Mouse (Mus musculus): ENCODE data around the gene Dnm3. TPM values are rescaled to one million over a fixed set of nuclear protein-coding genes. Genes with fewer than 3 reads are reported as not detected.

The Dnm3 gene
- polyA plus RNA-seq, 1 experiment from 2014 or later = 1.6 TPM

DNA sequence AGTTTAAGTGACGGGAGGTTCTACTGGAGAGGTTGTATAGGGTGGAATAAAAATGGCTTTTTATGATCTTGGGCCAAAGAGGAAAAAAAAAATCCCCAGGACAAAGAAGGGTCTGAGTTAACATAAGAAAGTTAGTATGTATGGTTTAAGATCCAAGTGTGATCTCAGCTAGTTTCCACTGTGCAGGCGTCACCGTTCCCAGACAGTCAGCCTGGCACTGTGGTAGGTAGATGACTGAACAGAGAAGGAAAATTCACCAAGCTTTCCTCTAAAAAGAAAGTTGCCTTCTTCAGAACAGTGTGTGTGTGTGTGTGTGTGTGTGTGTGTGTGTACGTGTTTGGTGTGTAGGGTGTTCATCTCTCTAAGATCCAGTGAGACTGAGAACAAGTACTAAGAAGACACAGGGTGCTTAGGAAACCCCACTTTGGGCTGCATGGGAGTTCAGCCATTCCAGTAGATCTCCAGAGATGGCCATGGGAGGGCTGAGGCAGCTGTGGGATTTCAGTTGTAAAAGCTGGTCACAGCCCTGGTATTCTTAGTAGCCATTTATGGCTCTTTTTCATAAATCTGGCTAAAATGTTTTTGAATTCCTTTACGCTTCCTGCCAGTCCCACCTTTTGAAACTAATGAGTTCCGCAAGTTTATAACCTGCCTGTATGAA is 441.9 kb downstream of the Dnm3 start:
- WGBS = 82% methylated on average over 6 of the region's 6 CpGs
- peaks cover 18 to 25% of the 10 kb centered on the region in 2 experiments for H3K4me1 ChIP-seq (ENCODE audit: control insufficient read depth in 2 of 2, insufficient read depth in 2 of 2, low read length in 2 of 2)
- H3K9me3 ChIP-seq (ENCODE audit: control insufficient read depth, low read length) = no peaks in the 10 kb centered on the region
- peak overlapping the region; percentile 69 to 84 for H3K27ac ChIP-seq (replicated peaks in 1 of 2; ENCODE audit: control insufficient read depth in 1 of 2, insufficient read depth in 1 of 2, low read depth in 2 of 2, low read length in 2 of 2)
- H3K4me3 ChIP-seq (ENCODE audit: control insufficient read depth in 1 of 2, insufficient read depth in 1 of 2, low read depth in 1 of 2, low read length in 2 of 2) = no peak overlapping the region
- no peaks in the 10 kb centered on the region for H3K36me3 ChIP-seq (ENCODE audit: control insufficient read depth, insufficient read depth, low read length)
- no peak overlapping the region for H3K9ac ChIP-seq (ENCODE audit: low read length)
- no peaks in the 10 kb centered on the region for H3K27me3 ChIP-seq (ENCODE audit: control insufficient read depth, insufficient read depth, low read length)
- H3K4me2 ChIP-seq (ENCODE audit: low read length) = no peak overlapping the region
- no peak for ATAC-seq (ENCODE audit: insufficient number of reproducible peaks, insufficient read depth, low FRiP score, low read depth)

DNA sequence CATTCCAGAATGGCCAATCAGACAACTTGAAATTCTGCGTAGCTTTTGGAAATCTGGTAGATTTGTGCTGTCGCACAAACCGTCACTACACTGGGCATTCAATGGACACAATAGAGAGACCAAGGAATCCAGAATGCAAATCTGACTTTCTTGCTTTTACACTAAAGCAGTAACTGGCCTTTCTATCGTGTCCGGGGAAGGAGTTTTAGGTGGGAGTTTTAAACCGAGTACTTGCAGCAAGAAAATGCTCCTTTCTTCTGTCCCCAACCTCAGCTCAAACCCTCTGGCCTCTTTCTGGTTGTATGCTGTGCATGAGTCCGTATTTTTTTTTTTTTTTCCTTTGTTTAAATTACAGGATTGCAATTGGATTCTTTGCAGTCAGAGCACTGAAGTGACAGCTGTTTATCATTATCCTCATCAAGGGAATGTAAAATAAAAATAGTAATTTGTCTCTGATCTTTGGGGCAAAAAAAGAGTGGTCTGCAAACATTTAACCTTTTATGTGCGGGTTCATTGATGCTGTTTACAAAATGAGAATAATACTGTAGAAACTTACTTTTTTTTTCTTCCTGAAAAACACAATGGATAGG is 454.1 kb downstream of the Dnm3 start:
- Histone ChIP-seq H3K4me1 (ENCODE audit: control insufficient read depth in 2 of 2, insufficient read depth in 2 of 2, low read length in 2 of 2) (peaks cover 0 to 4% of the 10 kb centered on the region in 2 experiments; a peak in 1 of 4 replicates), H3K27me3 (ENCODE audit: control insufficient read depth, insufficient read depth, low read length) (no peaks in the 10 kb centered on the region), H3K27ac (replicated peaks in 1 of 2; ENCODE audit: control insufficient read depth in 1 of 2, insufficient read depth in 1 of 2, low read depth in 2 of 2, low read length in 2 of 2) (no peak overlapping the region), H3K36me3 (ENCODE audit: control insufficient read depth, insufficient read depth, low read length) (no peaks in the 10 kb centered on the region), H3K4me3 (ENCODE audit: control insufficient read depth in 1 of 2, insufficient read depth in 1 of 2, low read depth in 1 of 2, low read length in 2 of 2) (no peak overlapping the region), H3K4me2 (ENCODE audit: low read length) (no peak overlapping the region), H3K9ac (ENCODE audit: low read length) (no peak overlapping the region), H3K9me3 (ENCODE audit: control insufficient read depth, low read length) (no peaks in the 10 kb centered on the region)
- ATAC-seq (ENCODE audit: insufficient number of reproducible peaks, insufficient read depth, low FRiP score, low read depth) = no peak
- WGBS = 74% methylated on average over 8 of the region's 8 CpGs

DNA sequence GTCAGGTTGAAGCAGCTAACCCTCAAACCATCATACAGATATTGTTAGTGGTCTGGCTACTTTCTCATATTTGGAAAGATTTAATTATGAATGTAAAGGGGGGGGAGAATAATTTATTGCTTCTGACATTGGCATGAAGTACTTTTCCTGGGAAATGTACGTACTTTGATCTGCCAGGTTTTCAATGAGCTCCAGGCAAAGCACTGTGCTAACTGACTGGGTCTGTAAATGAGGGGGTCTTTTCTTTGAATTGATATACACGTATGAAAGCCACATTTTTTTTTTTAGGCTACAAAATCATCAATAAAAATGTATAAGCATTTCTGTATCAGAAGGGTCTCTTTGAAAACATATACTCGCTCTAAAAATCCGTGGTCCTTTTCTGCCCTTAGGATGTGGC is 457.1 kb downstream of the Dnm3 start:
- H3K9me3 ChIP-seq (ENCODE audit: control insufficient read depth, low read length) = no peaks in the 10 kb centered on the region
- H3K36me3 ChIP-seq (ENCODE audit: control insufficient read depth, insufficient read depth, low read length) = no peaks in the 10 kb centered on the region
- H3K27ac ChIP-seq (replicated peaks in 1 of 2; ENCODE audit: control insufficient read depth in 1 of 2, insufficient read depth in 1 of 2, low read depth in 2 of 2, low read length in 2 of 2) = no peak overlapping the region
- H3K27me3 ChIP-seq (ENCODE audit: control insufficient read depth, insufficient read depth, low read length) = no peaks in the 10 kb centered on the region
- no peak for ATAC-seq (ENCODE audit: insufficient number of reproducible peaks, insufficient read depth, low FRiP score, low read depth)
- H3K9ac ChIP-seq (ENCODE audit: low read length) = no peak overlapping the region
- H3K4me3 ChIP-seq (ENCODE audit: control insufficient read depth in 1 of 2, insufficient read depth in 1 of 2, low read depth in 1 of 2, low read length in 2 of 2) = no peak overlapping the region
- 79% methylated on average over 4 of the region's 4 CpGs for WGBS
- peaks cover 2 to 6% of the 10 kb centered on the region in 2 experiments; a peak in 3 of 4 replicates for H3K4me1 ChIP-seq (ENCODE audit: control insufficient read depth in 2 of 2, insufficient read depth in 2 of 2, low read length in 2 of 2)
- H3K4me2 ChIP-seq (ENCODE audit: low read length) = no peak overlapping the region

DNA sequence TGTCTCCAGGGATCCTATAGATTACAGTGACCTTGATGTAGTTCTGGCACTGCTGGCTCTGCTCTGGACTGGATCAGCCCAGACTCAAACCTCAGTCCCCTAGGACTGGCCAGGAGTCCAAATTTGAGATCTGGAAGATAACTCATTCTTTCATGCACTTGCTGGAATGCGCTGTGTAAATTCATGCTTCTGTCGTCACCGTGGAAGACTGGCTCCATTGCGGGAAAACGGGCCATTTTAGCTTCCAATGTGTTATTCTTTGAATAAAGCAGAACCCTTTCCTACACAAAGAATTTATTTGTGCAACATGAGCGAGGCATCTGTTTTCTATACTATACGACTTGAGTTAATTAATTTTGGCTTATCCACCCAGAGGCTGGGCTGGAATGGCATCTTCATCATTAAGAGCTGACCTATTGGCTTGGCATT is 457.5 kb downstream of the Dnm3 start:
- Histone ChIP-seq H3K4me2 (ENCODE audit: low read length) (no peak overlapping the region), H3K9ac (ENCODE audit: low read length) (no peak overlapping the region), H3K27me3 (ENCODE audit: control insufficient read depth, insufficient read depth, low read length) (no peaks in the 10 kb centered on the region), H3K36me3 (ENCODE audit: control insufficient read depth, insufficient read depth, low read length) (no peaks in the 10 kb centered on the region), H3K4me3 (ENCODE audit: control insufficient read depth in 1 of 2, insufficient read depth in 1 of 2, low read depth in 1 of 2, low read length in 2 of 2) (no peak overlapping the region), H3K9me3 (ENCODE audit: control insufficient read depth, low read length) (no peaks in the 10 kb centered on the region), H3K4me1 (ENCODE audit: control insufficient read depth in 2 of 2, insufficient read depth in 2 of 2, low read length in 2 of 2) (peaks cover 4 to 11% of the 10 kb centered on the region in 2 experiments; a peak in 3 of 4 replicates), H3K27ac (replicated peaks in 1 of 2; ENCODE audit: control insufficient read depth in 1 of 2, insufficient read depth in 1 of 2, low read depth in 2 of 2, low read length in 2 of 2) (0 out of 4 replicates have a peak overlapping the region, but pooled peaks of 1 of the 2 experiments have one; percentile 6)
- 72% methylated on average over 7 of the region's 7 CpGs for WGBS
- ATAC-seq (ENCODE audit: insufficient number of reproducible peaks, insufficient read depth, low FRiP score, low read depth) = no peak

DNA sequence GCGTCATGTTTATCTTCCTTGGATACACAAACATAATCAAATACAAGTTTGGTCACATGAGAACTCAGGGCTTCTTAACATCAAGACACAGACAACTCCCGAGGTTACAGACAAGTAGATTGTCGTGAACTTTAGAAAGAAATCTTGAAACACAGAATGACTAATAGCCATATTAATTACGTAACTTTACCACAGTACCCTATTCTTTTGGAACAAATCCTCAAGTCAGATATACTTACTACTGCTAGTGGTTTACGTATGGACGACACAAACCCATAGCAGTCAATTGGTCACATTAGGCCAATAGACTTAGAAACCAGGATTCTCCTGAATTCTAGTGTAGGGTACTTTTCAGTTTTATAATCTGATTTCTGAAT is 459.2 kb downstream of the Dnm3 start:
- H3K4me3 ChIP-seq (ENCODE audit: control insufficient read depth in 1 of 2, insufficient read depth in 1 of 2, low read depth in 1 of 2, low read length in 2 of 2) = no peak overlapping the region
- peaks cover 5 to 15% of the 10 kb centered on the region in 2 experiments; a peak in 3 of 4 replicates for H3K4me1 ChIP-seq (ENCODE audit: control insufficient read depth in 2 of 2, insufficient read depth in 2 of 2, low read length in 2 of 2)
- H3K36me3 ChIP-seq (ENCODE audit: control insufficient read depth, insufficient read depth, low read length) = no peaks in the 10 kb centered on the region
- no peak overlapping the region for H3K4me2 ChIP-seq (ENCODE audit: low read length)
- H3K27me3 ChIP-seq (ENCODE audit: control insufficient read depth, insufficient read depth, low read length) = no peaks in the 10 kb centered on the region
- 67% methylated on average over 6 of the region's 6 CpGs for WGBS
- no peaks in the 10 kb centered on the region for H3K9me3 ChIP-seq (ENCODE audit: control insufficient read depth, low read length)
- ATAC-seq (ENCODE audit: insufficient number of reproducible peaks, insufficient read depth, low FRiP score, low read depth) = no peak
- peak overlapping the region; percentile 55 to 70 for H3K27ac ChIP-seq (replicated peaks in 1 of 2; ENCODE audit: control insufficient read depth in 1 of 2, insufficient read depth in 1 of 2, low read depth in 2 of 2, low read length in 2 of 2)
- H3K9ac ChIP-seq (ENCODE audit: low read length) = no peak overlapping the region

DNA sequence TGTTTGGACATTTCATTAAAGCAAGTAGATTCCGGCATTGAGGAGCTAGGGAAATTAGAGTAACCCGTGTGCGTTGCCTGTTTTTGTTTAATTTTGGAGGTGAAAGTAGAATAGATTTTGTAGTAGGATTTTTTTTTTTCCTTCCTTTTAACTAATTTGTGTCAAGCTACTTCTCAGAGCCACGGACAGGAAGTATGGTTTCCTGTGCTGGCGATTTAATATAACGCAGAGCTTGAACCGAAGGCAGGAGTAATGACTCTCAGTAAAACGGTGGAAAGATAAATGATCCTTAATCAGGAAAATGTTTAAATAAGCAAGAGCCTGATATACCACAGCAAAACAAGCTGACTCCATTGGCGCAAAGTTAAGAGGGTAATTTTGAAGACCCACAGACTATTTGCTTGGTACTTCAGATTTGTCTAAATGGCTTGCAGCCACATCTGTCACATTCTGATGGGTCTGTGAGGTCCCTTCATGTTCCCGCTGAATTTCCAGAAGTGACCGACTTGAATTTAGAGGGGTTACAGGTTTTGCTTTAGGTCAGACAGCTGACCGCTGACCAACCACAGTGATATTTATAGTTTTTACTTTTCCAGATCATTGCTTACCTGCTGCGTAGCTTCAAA is 459.7 kb downstream of the Dnm3 start:
- Histone ChIP-seq H3K27ac (replicated peaks in 1 of 2; ENCODE audit: control insufficient read depth in 1 of 2, insufficient read depth in 1 of 2, low read depth in 2 of 2, low read length in 2 of 2) (peak overlapping the region; percentile 70 to 80), H3K36me3 (ENCODE audit: control insufficient read depth, insufficient read depth, low read length) (no peaks in the 10 kb centered on the region), H3K9me3 (ENCODE audit: control insufficient read depth, low read length) (no peaks in the 10 kb centered on the region), H3K4me3 (ENCODE audit: control insufficient read depth in 1 of 2, insufficient read depth in 1 of 2, low read depth in 1 of 2, low read length in 2 of 2) (no peak overlapping the region), H3K9ac (ENCODE audit: low read length) (no peak overlapping the region), H3K4me2 (ENCODE audit: low read length) (peak overlapping the region; percentile 28; the same call in 1 of the 2 replicates), H3K4me1 (ENCODE audit: control insufficient read depth in 2 of 2, insufficient read depth in 2 of 2, low read length in 2 of 2) (peaks cover 9 to 20% of the 10 kb centered on the region in 2 experiments), H3K27me3 (ENCODE audit: control insufficient read depth, insufficient read depth, low read length) (no peaks in the 10 kb centered on the region)
- ATAC-seq (ENCODE audit: insufficient number of reproducible peaks, insufficient read depth, low FRiP score, low read depth) = no peak
- 55% methylated on average over 13 of the region's 13 CpGs for WGBS

DNA sequence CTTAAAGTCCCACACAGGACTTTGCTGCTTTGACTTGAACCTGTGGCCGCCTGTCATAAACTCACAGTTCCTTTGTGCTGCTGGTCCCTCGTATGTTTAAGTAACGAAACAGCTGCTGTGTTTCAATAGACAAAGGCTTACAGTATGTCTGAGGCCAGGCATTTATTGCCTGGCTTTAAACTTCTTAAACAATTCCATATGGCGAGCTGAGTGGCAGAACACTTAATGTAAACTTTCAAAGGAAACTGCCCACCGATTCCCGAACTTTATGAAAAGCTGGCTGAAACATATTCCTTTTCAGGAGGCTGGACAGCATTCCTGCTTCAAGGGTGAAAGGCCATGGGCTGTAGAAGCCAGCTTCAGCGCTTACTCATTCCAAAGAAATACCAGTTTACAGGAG is 460.9 kb downstream of the Dnm3 start:
- peaks cover 9 to 23% of the 10 kb centered on the region in 2 experiments for H3K4me1 ChIP-seq (ENCODE audit: control insufficient read depth in 2 of 2, insufficient read depth in 2 of 2, low read length in 2 of 2)
- no peak overlapping the region for H3K9ac ChIP-seq (ENCODE audit: low read length)
- H3K4me2 ChIP-seq (ENCODE audit: low read length) = no peak overlapping the region
- no peak overlapping the region for H3K4me3 ChIP-seq (ENCODE audit: control insufficient read depth in 1 of 2, insufficient read depth in 1 of 2, low read depth in 1 of 2, low read length in 2 of 2)
- ATAC-seq (ENCODE audit: insufficient number of reproducible peaks, insufficient read depth, low FRiP score, low read depth) = no peak
- no peaks in the 10 kb centered on the region for H3K36me3 ChIP-seq (ENCODE audit: control insufficient read depth, insufficient read depth, low read length)
- H3K9me3 ChIP-seq (ENCODE audit: control insufficient read depth, low read length) = no peaks in the 10 kb centered on the region
- H3K27me3 ChIP-seq (ENCODE audit: control insufficient read depth, insufficient read depth, low read length) = no peaks in the 10 kb centered on the region
- 56% methylated on average over 7 of the region's 7 CpGs for WGBS
- peak overlapping the region; percentile 70 to 76 for H3K27ac ChIP-seq (replicated peaks in 1 of 2; ENCODE audit: control insufficient read depth in 1 of 2, insufficient read depth in 1 of 2, low read depth in 2 of 2, low read length in 2 of 2)
